25 mouse cellular contexts compared by ENCODE assay signal in genomic region chr5:35623831-35624230, GRCm38 (mm10). TPM values are rescaled to one million over a fixed set of nuclear protein-coding genes. Genes with fewer than 3 reads are reported as not detected.
"Had no signal": no experiment of that assay in that cellular context is flagged by ENCODE, and none has a peak within 500 bp of the region (broad histone marks: within the 10 kb centered on the region; RNA-seq: fewer than 3 reads in every experiment).

No protein-coding gene starts in this region.

- H3K36me3 ChIP-seq: heart, embryonic 13.5 days; heart, embryonic 15.5 days; hindbrain, embryonic 13.5 days; hindbrain, embryonic 15.5 days; kidney, embryonic 15.5 days; limb, embryonic 12.5 days; liver, embryonic 12.5 days had no signal

- DNase-seq: gastrocnemius, postnatal 10 days; gastrocnemius, postnatal 25 days; heart, postnatal 14 days; heart, postnatal 36 days; kidney, adult 11 months; kidney, adult 2 months; kidney, adult 9 months; kidney, postnatal 14 days; kidney, postnatal 36 days; layer of hippocampus, adult 9-11 months; layer of hippocampus, postnatal 36 days; left cerebral cortex, postnatal 4 days had no signal

- H3K4me1 ChIP-seq: hindbrain, embryonic 15.5 days; liver, embryonic 12.5 days had no signal

- H3K9ac ChIP-seq: heart, embryonic 13.5 days; heart, embryonic 15.5 days; hindbrain, embryonic 13.5 days; hindbrain, embryonic 15.5 days; kidney, embryonic 15.5 days; limb, embryonic 12.5 days; liver, embryonic 12.5 days; liver, embryonic 14.5 days had no signal

- H3K9me3 ChIP-seq: heart, embryonic 13.5 days; heart, embryonic 15.5 days; hindbrain, embryonic 13.5 days; hindbrain, embryonic 15.5 days; kidney, embryonic 15.5 days; limb, embryonic 12.5 days; liver, embryonic 12.5 days had no signal

- H3K27ac ChIP-seq: heart, embryonic 13.5 days; heart, embryonic 15.5 days; hindbrain, embryonic 13.5 days; hindbrain, embryonic 15.5 days; hindbrain, postnatal 0 days; kidney, embryonic 15.5 days; kidney, postnatal 0 days; limb, embryonic 12.5 days; liver, embryonic 12.5 days; liver, embryonic 14.5 days had no signal

- H3K4me2 ChIP-seq: heart, embryonic 11.5 days; heart, embryonic 13.5 days; heart, embryonic 15.5 days; hindbrain, embryonic 13.5 days; hindbrain, embryonic 15.5 days; kidney, embryonic 15.5 days; limb, embryonic 12.5 days; liver, embryonic 12.5 days had no signal

- H3K4me3 ChIP-seq: heart, embryonic 13.5 days; heart, embryonic 15.5 days; hindbrain, embryonic 13.5 days; hindbrain, embryonic 15.5 days; kidney, embryonic 15.5 days; limb, embryonic 12.5 days; liver, embryonic 12.5 days had no signal

- H3K27me3 ChIP-seq: hindbrain, embryonic 13.5 days; hindbrain, embryonic 15.5 days; kidney, embryonic 15.5 days; limb, embryonic 12.5 days; liver, embryonic 12.5 days had no signal

- ATAC-seq: hindbrain, postnatal 0 days; liver, embryonic 12.5 days had no signal

RNA-seq across cellular contexts. Expression of gene Htra3, which starts 55.8 kb away (rescaled TPM):
- total RNA-seq: granulocyte monocyte progenitor cell, adult 5-6 weeks; hematopoietic stem cell, adult 5-6 weeks had no signal
